Mouse (Mus musculus) hindbrain, embryonic 14.5 days (tissue): Measurements from ENCODE around the gene Dgkd. TPM values are rescaled to one million over a fixed set of nuclear protein-coding genes. Genes with fewer than 3 reads are reported as not detected.

Experiments used
- ATAC-seq: fragments of 200-750 bp; cut with Nextera tagmentation; 2 replicates; pipeline ENCODE4 v1.8.0; 2017; ENCODE audit warnings: moderate number of reproducible peaks, mild to moderate bottlenecking, moderate TSS enrichment, moderate library complexity; ENCODE audit not compliant: low FRiP score
- DNase-seq: peaks from one replicate; pipeline ENCODE4 v3.0.0-alpha.2; 2015; ENCODE audit warnings: low spot score
- H3K27ac ChIP-seq: fragments of 300-500 bp; sonication (generic); 2 replicates; pipeline ENCODE4 v1.5.1; 2014; ENCODE audit warnings: mild to moderate bottlenecking, moderate library complexity
- H3K27me3 ChIP-seq: fragments of 300-500 bp; sonication (generic); 2 replicates; pipeline ENCODE4 v1.6.1; 2014; ENCODE audit warnings: mild to moderate bottlenecking, low read length, mixed read lengths; ENCODE audit not compliant: control insufficient read depth, insufficient read depth
- H3K36me3 ChIP-seq: fragments of 300-500 bp; sonication (generic); replicated peaks from 2 replicates; pipeline ENCODE4 v1.6.1; 2014; ENCODE audit not compliant: control insufficient read depth, insufficient read depth
- H3K4me1 ChIP-seq: fragments of 300-500 bp; sonication (generic); replicated peaks from 2 replicates; pipeline ENCODE4 v1.6.1; 2014; ENCODE audit warnings: antibody characterized with exemption, low read length, mixed read lengths; ENCODE audit not compliant: control insufficient read depth, insufficient read depth
- H3K4me2 ChIP-seq: fragments of 300-500 bp; sonication (generic); replicated peaks from 2 replicates; pipeline ENCODE4 v1.6.1; 2014; ENCODE audit warnings: mild to moderate bottlenecking, moderate library complexity
- H3K4me3 ChIP-seq: fragments of 300-500 bp; sonication (generic); replicated peaks from 2 replicates; pipeline ENCODE4 v1.5.1; 2014; ENCODE audit warnings: mild to moderate bottlenecking, low read length
- H3K9ac ChIP-seq: fragments of 300-500 bp; sonication (generic); 2 replicates; pipeline ENCODE4 v1.6.1; 2014
- H3K9me3 ChIP-seq: fragments of 300-500 bp; sonication (generic); 2 replicates; pipeline ENCODE4 v1.6.1; 2016; ENCODE audit warnings: low read length; ENCODE audit not compliant: control insufficient read depth
- WGBS: fragments of 180-500 bp; shearing (Covaris S2); extraction: QIAGEN DNeasy Blood & Tissue Kit; methylation state at CpG from one replicate; pipeline ENCODE4 v1.1.7; 2014; 5-methylcytosine and 5-hydroxymethylcytosine counted together
- polyA plus RNA-seq: library from polyadenylated mRNA; unstranded; fragments of >200 nt; fragmentation: Nextera tagmentation; extraction: Ambion mirVana; gene quantifications from 2 replicates; pipeline ENCODE4 v1.2.1, GENCODE M21; 2014

Gene Dgkd
- polyA plus RNA-seq, 1 experiment from 2014 or later: 50.8 TPM

- no peaks in the 10 kb centered on the region for H3K9me3 ChIP-seq
- WGBS: 23% methylated on average over 4 of the region's 4 CpGs
- no peak overlapping the region for H3K9ac ChIP-seq
- no peak for DNase-seq
- ATAC-seq: no peak
- no peak overlapping the region for H3K27ac ChIP-seq
- no peak overlapping the region for H3K4me3 ChIP-seq
- H3K4me2 ChIP-seq: no peak overlapping the region
- peaks cover 89% of the 10 kb centered on the region for H3K36me3 ChIP-seq
- H3K27me3 ChIP-seq: no peaks in the 10 kb centered on the region
- H3K4me1 ChIP-seq: no peaks in the 10 kb centered on the region
Observed at GRCm38 (mm10) chr1:87959998-87960431, 106.9 kb downstream of the Dgkd start.

- no peaks in the 10 kb centered on the region for H3K27me3 ChIP-seq
- H3K4me3 ChIP-seq: no peak overlapping the region
- no peak for DNase-seq
- H3K27ac ChIP-seq: no peak overlapping the region
- no peak overlapping the region for H3K4me2 ChIP-seq
- no peaks in the 10 kb centered on the region for H3K9me3 ChIP-seq
- H3K4me1 ChIP-seq: no peaks in the 10 kb centered on the region
- no peak overlapping the region for H3K9ac ChIP-seq
- peaks cover 90% of the 10 kb centered on the region for H3K36me3 ChIP-seq
- WGBS: 93% methylated on average over 4 of the region's 4 CpGs
- no peak for ATAC-seq
Observed at GRCm38 (mm10) chr1:87960752-87961151, 107.7 kb downstream of the Dgkd start.

- Histone ChIP-seq H3K27ac (no peak overlapping the region), H3K27me3 (no peaks in the 10 kb centered on the region), H3K4me1 (no peaks in the 10 kb centered on the region), H3K4me3 (no peak overlapping the region), H3K4me2 (no peak overlapping the region), H3K9ac (no peak overlapping the region), H3K36me3 (peaks cover 90% of the 10 kb centered on the region), H3K9me3 (no peaks in the 10 kb centered on the region)
- DNase-seq: no peak
- no peak for ATAC-seq
- 79% methylated on average over 2 of the region's 2 CpGs for WGBS
Observed at GRCm38 (mm10) chr1:87961459-87962167, 108.5 kb downstream of the Dgkd start.

- no peak for ATAC-seq
- H3K27me3 ChIP-seq: no peaks in the 10 kb centered on the region
- WGBS: 93% methylated on average over 4 of the region's 4 CpGs
- H3K27ac ChIP-seq: no peak overlapping the region
- no peak overlapping the region for H3K4me2 ChIP-seq
- no peak overlapping the region for H3K4me3 ChIP-seq
- peaks cover 83% of the 10 kb centered on the region for H3K36me3 ChIP-seq
- no peaks in the 10 kb centered on the region for H3K9me3 ChIP-seq
- H3K4me1 ChIP-seq: no peaks in the 10 kb centered on the region
- no peak overlapping the region for H3K9ac ChIP-seq
- no peak for DNase-seq
Observed at GRCm38 (mm10) chr1:87970381-87970780, 117.3 kb downstream of the Dgkd start.

- Histone ChIP-seq H3K27ac (no peak overlapping the region), H3K9me3 (no peaks in the 10 kb centered on the region), H3K4me3 (no peak overlapping the region), H3K9ac (no peak overlapping the region), H3K4me1 (no peaks in the 10 kb centered on the region), H3K27me3 (no peaks in the 10 kb centered on the region), H3K36me3 (peaks cover 93% of the 10 kb centered on the region), H3K4me2 (no peak overlapping the region)
- DNase-seq: no peak
- ATAC-seq: no peak
- 61% methylated on average over 4 of the region's 4 CpGs for WGBS
Observed at GRCm38 (mm10) chr1:87982291-87982690, 129.2 kb downstream of the Dgkd start.

- H3K4me1 ChIP-seq: no peaks in the 10 kb centered on the region
- no peak overlapping the region for H3K4me3 ChIP-seq
- 97% methylated on average over 2 of the region's 2 CpGs for WGBS
- no peak for DNase-seq
- peaks cover 94% of the 10 kb centered on the region for H3K36me3 ChIP-seq
- no peak overlapping the region for H3K9ac ChIP-seq
- no peak for ATAC-seq
- H3K9me3 ChIP-seq: no peaks in the 10 kb centered on the region
- H3K4me2 ChIP-seq: no peak overlapping the region
- no peaks in the 10 kb centered on the region for H3K27me3 ChIP-seq
- H3K27ac ChIP-seq: no peak overlapping the region
Observed at GRCm38 (mm10) chr1:87992716-87993115, 139.6 kb downstream of the Dgkd start.

Other genes starting within 250 kb of the Dgkd start
- 3.4 and 4.6 TPM in 2 replicates for gene Inpp5d, start 233.0 kb upstream of the Dgkd start, polyA plus RNA-seq
- gene Atg16l1, start 97.4 kb upstream of the Dgkd start, polyA plus RNA-seq: 66.8 and 79.4 TPM in 2 replicates
- gene Sag, start 49.6 kb upstream of the Dgkd start, polyA plus RNA-seq: 1.4 and 1.8 TPM in 2 replicates
- gene Usp40, start 155.3 kb downstream of the Dgkd start, polyA plus RNA-seq: 15.5 and 20.5 TPM in 2 replicates
- not detected in 2 replicates for gene Ugt1a10, start 202.1 kb downstream of the Dgkd start, polyA plus RNA-seq
- not detected in 2 replicates for gene Ugt1a9, start 217.5 kb downstream of the Dgkd start, polyA plus RNA-seq
- gene Ugt1a8, start 234.5 kb downstream of the Dgkd start, polyA plus RNA-seq: not detected in 2 replicates
- gene Ugt1a7c, start 241.8 kb downstream of the Dgkd start, polyA plus RNA-seq: 1.3 and 1.5 TPM in 2 replicates
- 1.7 and 3.8 TPM in 2 replicates for gene Ugt1a6b, start 250.0 kb downstream of the Dgkd start, polyA plus RNA-seq